Mouse (Mus musculus): ENCODE measurements around the gene Mprip. TPM values are rescaled to one million over a fixed set of nuclear protein-coding genes. Genes with fewer than 3 reads are reported as not detected.

Mprip gene
- polyA plus RNA-seq, 1 experiment from 2014 or later, result 14.4 TPM

- 58% methylated on average over 4 of the region's 4 CpGs for WGBS (ENCODE audit: insufficient replicate concordance)
- Histone ChIP-seq H3K9ac (no peak overlapping the region), H3K9me3 (replicated peaks) (no peaks in the 10 kb centered on the region), H3K36me3 (replicated peaks) (peaks cover 19% of the 10 kb centered on the region), H3K27ac (replicated peaks) (peak overlapping the region; percentile 93; the same call in 1 of the 2 replicates), H3K4me3 (replicated peaks) (no peak overlapping the region), H3K4me1 (replicated peaks) (peaks cover 39% of the 10 kb centered on the region), H3K4me2 (peak overlapping the region; percentile 94), H3K27me3 (no peaks in the 10 kb centered on the region)
- no peak for ATAC-seq (ENCODE audit: insufficient read depth)
These were observed 150.1 kb downstream of the Mprip start for GRCm38 (mm10) chr11:59811211-59811610.

GRCm38 (mm10) chr11:59813276-59813675 is 152.2 kb downstream of the Mprip start:
- WGBS (ENCODE audit: insufficient replicate concordance), result 72% methylated on average over 3 of the region's 3 CpGs
- peaks cover 33% of the 10 kb centered on the region for H3K4me1 ChIP-seq (replicated peaks)
- peaks cover 22% of the 10 kb centered on the region for H3K36me3 ChIP-seq (replicated peaks)
- no peaks in the 10 kb centered on the region for H3K9me3 ChIP-seq (replicated peaks)
- ATAC-seq (ENCODE audit: insufficient read depth), result no peak
- H3K27ac ChIP-seq (replicated peaks), result no peak overlapping the region
- H3K9ac ChIP-seq, result no peak overlapping the region
- no peak overlapping the region for H3K4me3 ChIP-seq (replicated peaks)
- no peaks in the 10 kb centered on the region for H3K27me3 ChIP-seq
- H3K4me2 ChIP-seq, result no peak overlapping the region

- H3K36me3 ChIP-seq (replicated peaks), result peaks cover 32% of the 10 kb centered on the region
- peaks cover 23% of the 10 kb centered on the region for H3K4me1 ChIP-seq (replicated peaks)
- WGBS (ENCODE audit: insufficient replicate concordance), result 90% methylated on average over 1 of the region's 1 CpGs
- no peaks in the 10 kb centered on the region for H3K27me3 ChIP-seq
- H3K4me3 ChIP-seq (replicated peaks), result no peak overlapping the region
- no peak overlapping the region for H3K4me2 ChIP-seq
- no peak for ATAC-seq (ENCODE audit: insufficient read depth)
- no peak overlapping the region for H3K9ac ChIP-seq
- H3K9me3 ChIP-seq (replicated peaks), result no peaks in the 10 kb centered on the region
- H3K27ac ChIP-seq (replicated peaks), result peak overlapping the region; percentile 52; the same call in 1 of the 2 replicates
These were observed 153.2 kb downstream of the Mprip start for GRCm38 (mm10) chr11:59814311-59814710.

GRCm38 (mm10) chr11:59814936-59815335 is 153.8 kb downstream of the Mprip start:
- H3K9ac ChIP-seq, result no peak overlapping the region
- ATAC-seq (ENCODE audit: insufficient read depth), result no peak
- H3K27ac ChIP-seq (replicated peaks), result peak overlapping the region; percentile 52
- no peak overlapping the region for H3K4me2 ChIP-seq
- H3K27me3 ChIP-seq, result no peaks in the 10 kb centered on the region
- 67% methylated on average over 6 of the region's 6 CpGs for WGBS (ENCODE audit: insufficient replicate concordance)
- H3K4me3 ChIP-seq (replicated peaks), result no peak overlapping the region
- H3K4me1 ChIP-seq (replicated peaks), result peaks cover 21% of the 10 kb centered on the region
- no peaks in the 10 kb centered on the region for H3K9me3 ChIP-seq (replicated peaks)
- H3K36me3 ChIP-seq (replicated peaks), result peaks cover 38% of the 10 kb centered on the region

- Histone ChIP-seq H3K4me3 (replicated peaks) (no peak overlapping the region), H3K9me3 (replicated peaks) (no peaks in the 10 kb centered on the region), H3K27ac (replicated peaks) (no peak overlapping the region), H3K9ac (no peak overlapping the region), H3K36me3 (replicated peaks) (peaks cover 45% of the 10 kb centered on the region), H3K27me3 (no peaks in the 10 kb centered on the region), H3K4me1 (replicated peaks) (peaks cover 17% of the 10 kb centered on the region), H3K4me2 (no peak overlapping the region)
- WGBS (ENCODE audit: insufficient replicate concordance), result 76% methylated on average over 6 of the region's 6 CpGs
- ATAC-seq (ENCODE audit: insufficient read depth), result no peak
These were observed 154.5 kb downstream of the Mprip start for GRCm38 (mm10) chr11:59815482-59816065.

- H3K4me1 ChIP-seq (replicated peaks), result peaks cover 7% of the 10 kb centered on the region; the same call in 1 of the 2 replicates
- H3K4me3 ChIP-seq (replicated peaks), result no peak overlapping the region
- H3K27me3 ChIP-seq, result no peaks in the 10 kb centered on the region
- 88% methylated on average over 3 of the region's 3 CpGs for WGBS (ENCODE audit: insufficient replicate concordance)
- no peak for ATAC-seq (ENCODE audit: insufficient read depth)
- no peak overlapping the region for H3K9ac ChIP-seq
- no peak overlapping the region for H3K4me2 ChIP-seq
- no peak overlapping the region for H3K27ac ChIP-seq (replicated peaks)
- H3K9me3 ChIP-seq (replicated peaks), result no peaks in the 10 kb centered on the region
- peaks cover 66% of the 10 kb centered on the region for H3K36me3 ChIP-seq (replicated peaks)
These were observed 156.8 kb downstream of the Mprip start for GRCm38 (mm10) chr11:59817916-59818315.

GRCm38 (mm10) chr11:59821625-59822024 is 160.5 kb downstream of the Mprip start:
- H3K4me1 ChIP-seq (replicated peaks), result no peaks in the 10 kb centered on the region
- H3K4me2 ChIP-seq, result no peak overlapping the region
- H3K36me3 ChIP-seq (replicated peaks), result peaks cover 97% of the 10 kb centered on the region
- no peak overlapping the region for H3K9ac ChIP-seq
- ATAC-seq (ENCODE audit: insufficient read depth), result no peak
- no peaks in the 10 kb centered on the region for H3K9me3 ChIP-seq (replicated peaks)
- WGBS (ENCODE audit: insufficient replicate concordance), result 75% methylated on average over 3 of the region's 3 CpGs
- H3K4me3 ChIP-seq (replicated peaks), result no peak overlapping the region
- H3K27ac ChIP-seq (replicated peaks), result no peak overlapping the region
- H3K27me3 ChIP-seq, result no peaks in the 10 kb centered on the region

Other genes with a start within 250 kb of the Mprip start
- gene Jmjd4, start 211.3 kb upstream of the Mprip start, polyA plus RNA-seq (2015; fragmentation: Nextera tagmentation; extraction: Ambion mirVana), result 3.9 and 4.3 TPM in 2 replicates
- 25.4 and 27.1 TPM in 2 replicates for gene Snap47, start 210.1 kb upstream of the Mprip start, polyA plus RNA-seq (2015; fragmentation: Nextera tagmentation; extraction: Ambion mirVana)
- gene Zfp867, start 188.8 kb upstream of the Mprip start, polyA plus RNA-seq (2015; fragmentation: Nextera tagmentation; extraction: Ambion mirVana), result 1.4 and 1.5 TPM in 2 replicates
- 4.4 and 4.6 TPM in 2 replicates for gene Zkscan17, start 134.6 kb upstream of the Mprip start, polyA plus RNA-seq (2015; fragmentation: Nextera tagmentation; extraction: Ambion mirVana)
- gene Nlrp3, start 119.7 kb upstream of the Mprip start, polyA plus RNA-seq (2015; fragmentation: Nextera tagmentation; extraction: Ambion mirVana), result 0.70 and 0.76 TPM in 2 replicates
- gene Olfr222, start 85.1 kb upstream of the Mprip start, polyA plus RNA-seq (2015; fragmentation: Nextera tagmentation; extraction: Ambion mirVana), result not detected in 2 replicates
- gene Olfr223, start 68.0 kb upstream of the Mprip start, polyA plus RNA-seq (2015; fragmentation: Nextera tagmentation; extraction: Ambion mirVana), result not detected in 2 replicates
- gene Pld6, start 126.3 kb downstream of the Mprip start, polyA plus RNA-seq (2015; fragmentation: Nextera tagmentation; extraction: Ambion mirVana), result 2.3 and 2.7 TPM in 2 replicates
- gene Flcn, start 148.7 kb downstream of the Mprip start, polyA plus RNA-seq (2015; fragmentation: Nextera tagmentation; extraction: Ambion mirVana), result 13.6 and 15.8 TPM in 2 replicates
- gene Nt5m, start 178.1 kb downstream of the Mprip start, polyA plus RNA-seq (2015; fragmentation: Nextera tagmentation; extraction: Ambion mirVana), result 13.7 and 16.0 TPM in 2 replicates
- 86.6 and 89.6 TPM in 2 replicates for gene Cops3, start 178.5 kb downstream of the Mprip start, polyA plus RNA-seq (2015; fragmentation: Nextera tagmentation; extraction: Ambion mirVana)